Mouse (Mus musculus) embryonic fibroblast, embryonic 13.5 days (primary cell): ENCODE results near the gene Cyp2g1.

Source experiments
- CTCF ChIP-seq: IDR thresholded peaks from 2 replicates; pipeline ENCODE4 v1.5.1; 2011; ENCODE audit warnings: mild to moderate bottlenecking, control low read depth, low read length, moderate library complexity, borderline replicate concordance; ENCODE audit not compliant: insufficient read depth
- POLR2A ChIP-seq: IDR thresholded peaks from 2 replicates; pipeline ENCODE4 v1.6.1; 2011; ENCODE audit warnings: low read depth, mild to moderate bottlenecking, control low read depth, low read length, moderate library complexity

- TF ChIP-seq CTCF (no peak), POLR2A (no peak)
These were observed 30.2 kb upstream of the Cyp2g1 start for GRCm38 (mm10) chr7:26778474-26778873.
